Mouse (Mus musculus) embryonic stem cell, embryonic (primary cell): ENCODE results near the gene Cep95.

Source experiments
- CTCF ChIA-PET, 4 experiments: fragments of 300-600 bp in 2 of 4; fragments of 350-600 bp in 2 of 4; sonication (Branson Sonifier 250); formaldehyde crosslinking; loops; one replicate each; lab custom pipeline; 2022; ENCODE audit warnings: inconsistent platforms in 2 of 4; lab: Charles Lee
- POLR2A ChIA-PET, 4 experiments: fragments of 300-600 bp in 2 of 4; fragments of 350-600 bp in 2 of 4; sonication (Branson Sonifier 250); formaldehyde crosslinking; loops; one replicate each; lab custom pipeline; 2022; ENCODE audit warnings: antibody characterized with exemption in 4 of 4, inconsistent platforms in 1 of 4; lab: Charles Lee

Gene Cep95

DNA sequence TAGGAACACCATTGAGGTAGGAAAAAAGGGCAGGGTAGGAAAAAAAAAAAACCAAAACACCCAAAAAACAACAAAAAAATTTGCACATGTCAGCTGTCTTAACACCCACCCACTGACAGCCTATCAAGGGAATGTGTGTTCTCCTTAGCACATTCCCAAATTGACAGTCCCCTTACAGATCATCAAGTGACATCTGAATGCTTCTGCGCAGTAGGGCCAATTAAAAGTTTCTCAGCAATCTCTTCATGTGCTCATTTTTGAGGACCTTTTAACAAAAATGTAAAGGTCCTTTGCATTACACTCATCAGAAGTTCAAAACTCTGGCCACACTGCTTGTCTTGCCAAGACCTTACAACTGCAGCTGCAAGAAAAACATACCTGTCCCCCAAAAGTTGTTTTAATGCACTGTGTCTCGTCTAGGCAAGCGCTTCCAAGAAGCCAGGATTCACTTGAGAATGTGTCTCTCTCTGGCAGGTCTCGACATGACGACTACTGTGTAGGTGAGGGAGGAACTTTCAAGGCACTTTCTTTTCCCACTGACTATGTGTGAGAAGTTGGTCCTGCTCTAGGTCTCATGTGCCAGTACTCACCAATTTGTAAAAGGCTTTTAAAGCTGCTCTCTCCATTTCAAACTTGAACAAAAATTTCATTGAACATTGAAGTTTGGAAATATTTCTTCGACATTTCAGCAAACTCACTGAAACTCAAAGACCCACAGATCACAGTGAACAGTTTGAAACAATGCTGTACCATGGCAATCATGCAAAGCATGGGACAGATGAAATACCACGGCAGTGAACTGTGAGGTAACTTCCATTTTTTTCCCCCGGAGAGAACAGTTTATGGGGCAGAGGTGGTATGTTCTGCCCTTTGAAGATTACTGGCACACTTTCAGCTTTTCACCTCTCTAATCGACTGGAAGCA is 5.9 kb upstream of the Cep95 start:
- ChIA-PET CTCF (no interaction called here), POLR2A (interaction anchor here in 3 of 4 experiments (0.6 to 1.8 kb wide), 12 partner anchors 9 to 282 kb away, joined by 3 to 6 read pairs (median 4); partner anchors contain the start of genes Kpna2 (in 1 of the 3) and Smurf2 (in 1 of the 3))

DNA sequence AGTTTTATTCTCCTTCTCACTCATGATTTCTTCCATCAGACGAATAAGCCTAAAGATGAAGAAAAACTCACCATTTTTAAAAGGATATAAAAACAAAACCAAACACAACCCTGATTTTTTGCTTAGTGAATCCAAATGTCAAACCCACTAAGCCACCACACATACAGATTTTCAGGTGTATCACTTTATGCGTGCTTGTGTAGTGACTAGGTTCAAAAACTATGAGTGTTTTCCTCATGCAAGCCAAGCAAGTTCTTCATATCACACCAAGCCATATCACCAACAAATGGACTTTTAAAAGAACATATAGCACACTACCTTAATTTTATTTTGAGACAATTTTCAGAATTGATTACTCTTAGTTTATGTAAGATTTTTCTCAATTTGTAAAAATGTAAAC is 4.6 kb upstream of the Cep95 start:
- CTCF ChIA-PET: no interaction called here
- POLR2A ChIA-PET: interaction anchor here in 2 of 4 experiments (1.1 to 1.8 kb wide), 5 partner anchors 60 to 284 kb away, joined by 4 to 6 read pairs (median 4); partner anchors contain the start of gene Kpna2 (in 1 of the 2)

- POLR2A ChIA-PET: interaction anchor here in 3 of 4 experiments (1.0 to 9.7 kb wide), 7 partner anchors 8 to 284 kb away, joined by 3 to 193 read pairs (median 21); partner anchors contain the start of gene Polg2 (in 2 of the 3)
- CTCF ChIA-PET: no interaction called here
Observed at GRCm38 (mm10) chr11:106785043-106785442, 4.0 kb upstream of the Cep95 start.

GRCm38 (mm10) chr11:106787131-106788025 is 1.7 kb upstream of the Cep95 start:
- ChIA-PET CTCF (no interaction called here), POLR2A (interaction anchor here (0.6 to 9.7 kb wide), 143 partner anchors 9 to 759 kb away, joined by 3 to 193 read pairs (median 4); partner anchors contain the start of genes Polg2 (in 4 of the 4), Kpna2 (in 3 of the 4), Smurf2 (in 3 of the 4) and Ccdc47 (in 2 of the 4))

DNA sequence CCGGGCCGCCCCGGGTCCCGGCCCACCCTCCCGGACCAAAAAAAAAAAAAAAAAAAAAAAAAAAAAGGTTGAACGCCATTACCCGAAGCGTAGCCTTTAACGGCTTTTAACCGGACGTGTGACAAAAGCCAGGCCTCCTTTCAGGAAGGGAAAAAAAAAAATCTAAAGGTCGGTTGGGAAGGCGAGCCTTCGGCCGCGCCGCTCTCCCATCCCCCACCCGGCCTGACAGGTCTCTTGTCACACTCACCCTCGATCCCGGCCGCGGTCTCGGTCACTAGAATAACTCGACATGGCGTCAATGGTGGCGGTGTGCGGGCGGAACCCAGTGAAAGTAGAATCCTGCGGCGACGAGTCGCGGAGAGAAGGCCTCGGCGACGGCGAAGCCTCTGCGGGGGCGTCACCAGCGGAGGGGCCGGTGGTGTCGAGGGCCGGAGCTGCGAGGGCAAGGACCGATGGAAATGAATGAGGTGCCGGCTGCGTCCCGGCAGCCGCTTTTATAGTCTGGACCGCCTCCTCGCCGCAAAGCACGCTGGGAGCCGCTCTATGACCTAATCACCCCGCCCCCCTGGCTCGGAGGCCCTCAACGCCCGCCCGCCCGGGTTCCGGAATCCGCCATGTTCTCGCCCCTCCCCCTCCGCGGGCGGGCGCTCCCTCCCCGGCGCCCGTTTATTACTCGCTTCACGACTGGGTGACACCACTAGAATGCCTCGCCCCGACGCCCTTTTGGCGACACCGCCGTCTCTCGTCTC is 852 bp upstream of the Cep95 start:
- ChIA-PET POLR2A (interaction anchor here (0.6 to 9.7 kb wide), 213 partner anchors 9 to 758 kb away, joined by 3 to 193 read pairs (median 4); partner anchors contain the start of genes Kpna2 (in 4 of the 4), Polg2 (in 4 of the 4), Ern1 (in 3 of the 4) and Smurf2 (in 3 of the 4)), CTCF (interaction anchor here in 1 of 4 experiments (0.9 kb wide), 1 partner anchor 211 kb away, joined by 4 read pairs; the partner anchor contains the start of gene Kpna2)

DNA sequence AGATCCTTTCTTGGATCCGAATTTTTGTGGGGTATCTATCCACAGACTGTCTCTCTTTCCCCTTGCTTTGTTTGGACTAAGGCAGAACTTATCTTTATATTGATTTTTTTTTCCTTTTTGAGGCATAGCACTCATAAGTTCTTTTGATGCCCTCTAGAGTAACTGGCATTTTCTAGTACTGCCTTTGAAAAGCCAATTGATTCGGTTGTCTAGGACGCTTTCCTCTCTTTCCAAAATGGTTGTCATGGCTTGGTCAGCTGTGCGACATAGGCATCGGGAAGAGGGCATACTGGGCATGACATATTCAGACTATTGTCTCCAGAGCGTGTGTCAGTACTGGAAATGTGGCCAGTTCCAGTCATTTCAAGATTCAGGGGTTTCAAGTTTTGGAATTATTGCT is 597 bp downstream of the Cep95 start:
- CTCF ChIA-PET: interaction anchor here in 1 of 4 experiments (0.9 kb wide), 1 partner anchor 365 kb away, joined by 4 read pairs; no protein-coding TSS in a partner anchor
- POLR2A ChIA-PET: interaction anchor here (0.6 to 9.7 kb wide), 84 partner anchors 9 to 657 kb away, joined by 3 to 193 read pairs (median 5); partner anchors contain the start of genes Kpna2 (in 4 of the 4), Polg2 (in 3 of the 4), Smurf2 (in 3 of the 4) and 1810010H24Rik (in 1 of the 4)

DNA sequence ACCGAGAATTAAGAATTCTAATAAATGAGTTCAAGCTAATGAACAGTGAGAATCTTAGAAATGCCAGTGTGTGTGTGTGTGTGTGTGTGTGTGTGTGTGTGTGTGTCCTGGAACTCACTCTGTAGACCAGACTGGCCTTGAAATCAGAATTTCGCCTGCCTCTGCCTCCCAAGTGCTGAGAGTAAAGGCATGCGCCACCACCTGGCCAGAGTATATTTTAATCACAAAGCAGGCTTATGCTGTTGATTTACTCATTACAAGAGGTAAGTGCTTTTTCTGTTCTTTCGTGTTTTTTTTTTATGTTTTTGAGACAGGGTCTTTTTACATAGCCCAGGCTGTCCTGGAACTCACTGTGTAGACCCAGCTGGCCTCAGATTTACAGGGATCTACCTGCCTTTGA is 4.8 kb downstream of the Cep95 start:
- ChIA-PET POLR2A (interaction anchor here in 2 of 4 experiments (0.6 to 9.7 kb wide), 7 partner anchors 8 to 201 kb away, joined by 3 to 193 read pairs (median 3); partner anchors contain the start of gene Polg2 (in 1 of the 2)), CTCF (interaction anchor here (0.6 to 1.5 kb wide), 6 partner anchors 12 to 627 kb away, joined by 3 to 7 read pairs (median 5); partner anchors contain the start of gene Kpna2 (in 1 of the 4))

DNA sequence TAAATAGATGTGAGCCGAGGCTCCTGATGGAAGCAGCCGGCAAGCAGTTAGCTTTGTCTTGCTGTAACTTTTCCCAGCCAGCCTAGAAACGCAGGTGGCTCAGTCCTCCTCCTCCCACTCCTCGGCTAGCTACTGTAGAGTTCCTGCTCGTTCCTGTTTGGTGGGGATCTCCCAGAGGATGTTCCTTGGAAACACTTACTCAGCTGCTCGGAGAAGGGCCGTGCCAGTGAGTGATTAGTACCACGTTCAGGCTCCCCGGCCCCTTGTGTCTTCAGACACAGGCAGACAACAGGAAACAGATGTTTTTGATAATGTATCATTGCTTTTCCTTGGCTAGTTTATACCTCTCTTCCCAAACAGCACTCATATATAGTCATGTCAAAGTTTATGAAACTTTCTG is 6.6 kb downstream of the Cep95 start:
- POLR2A ChIA-PET: interaction anchor here in 3 of 4 experiments (0.6 to 8.8 kb wide), 15 partner anchors 8 to 295 kb away, joined by 3 to 82 read pairs (median 4); partner anchors contain the start of genes Cep95 (in 1 of the 3), Ddx5 (in 1 of the 3), Kpna2 (in 1 of the 3) and Smurf2 (in 1 of the 3)
- CTCF ChIA-PET: interaction anchor here in 2 of 4 experiments (0.6 to 1.2 kb wide), 4 partner anchors 10 to 227 kb away, joined by 3 to 5 read pairs (median 4); no protein-coding TSS in a partner anchor

GRCm38 (mm10) chr11:106802069-106802627 is 13.1 kb downstream of the Cep95 start:
- ChIA-PET POLR2A (interaction anchor here in 3 of 4 experiments (0.6 to 8.8 kb wide), 11 partner anchors 9 to 55 kb away, joined by 3 to 82 read pairs (median 5); partner anchors contain the start of genes Cep95 (in 3 of the 3), Ddx5 (in 3 of the 3) and Polg2 (in 1 of the 3)), CTCF (interaction anchor here in 1 of 4 experiments (0.6 kb wide), 1 partner anchor 155 kb away, joined by 5 read pairs; no protein-coding TSS in a partner anchor)

- CTCF ChIA-PET: interaction anchor here in 1 of 4 experiments (0.7 kb wide), 1 partner anchor 123 kb away, joined by 8 read pairs; no protein-coding TSS in a partner anchor
- POLR2A ChIA-PET: interaction anchor here (0.5 to 5.9 kb wide), 11 partner anchors 8 to 304 kb away, joined by 3 to 48 read pairs (median 7); partner anchors contain the start of genes Cep95 (in 3 of the 4) and Ddx5 (in 3 of the 4)
Observed at GRCm38 (mm10) chr11:106807442-106807841, 18.4 kb downstream of the Cep95 start.

GRCm38 (mm10) chr11:106812410-106813136 is 23.5 kb downstream of the Cep95 start:
- POLR2A ChIA-PET: interaction anchor here in 2 of 4 experiments (0.7 to 4.4 kb wide), 4 partner anchors 11 to 108 kb away, joined by 3 to 22 read pairs (median 7); partner anchors contain the start of genes Cep95 (in 2 of the 2), Ddx5 (in 2 of the 2) and Smurf2 (in 1 of the 2)
- CTCF ChIA-PET: no interaction called here

- ChIA-PET CTCF (no interaction called here), POLR2A (interaction anchor here in 3 of 4 experiments (0.5 to 4.4 kb wide), 11 partner anchors 9 to 480 kb away, joined by 3 to 22 read pairs (median 3); partner anchors contain the start of genes 1810010H24Rik (in 1 of the 3), Cep95 (in 1 of the 3), Ddx5 (in 1 of the 3) and Polg2 (in 1 of the 3))
Observed at GRCm38 (mm10) chr11:106814601-106815320, 25.7 kb downstream of the Cep95 start.

DNA sequence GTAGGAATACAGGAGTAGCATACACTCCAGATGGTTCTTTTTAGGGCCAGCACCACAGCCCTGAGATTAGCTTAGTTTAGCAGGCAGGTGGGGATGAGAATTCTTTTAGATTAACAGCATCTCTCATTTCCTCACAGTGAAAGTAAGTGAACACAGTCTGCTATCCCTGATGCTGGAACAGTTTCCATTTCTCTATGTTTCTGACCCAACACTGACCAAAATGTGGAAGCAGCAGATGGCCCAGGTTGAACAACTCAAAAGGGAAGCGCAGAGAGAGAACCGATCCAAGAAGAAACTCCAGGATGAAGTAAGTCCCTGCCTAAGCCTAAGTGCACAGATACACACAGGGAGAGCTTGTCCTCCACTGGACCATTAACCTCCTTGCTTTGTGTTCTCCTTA is 26.3 kb downstream of the Cep95 start:
- POLR2A ChIA-PET: interaction anchor here in 3 of 4 experiments (0.5 to 4.4 kb wide), 11 partner anchors 9 to 210 kb away, joined by 3 to 22 read pairs (median 4); partner anchors contain the start of genes 1810010H24Rik (in 1 of the 3), Cep95 (in 1 of the 3), Ddx5 (in 1 of the 3) and Polg2 (in 1 of the 3)

GRCm38 (mm10) chr11:106815761-106816160 is 26.7 kb downstream of the Cep95 start:
- ChIA-PET POLR2A (interaction anchor here in 3 of 4 experiments (0.6 to 4.4 kb wide), 8 partner anchors 10 to 183 kb away, joined by 3 to 22 read pairs (median 3); partner anchors contain the start of genes Cep95 (in 1 of the 3), Ddx5 (in 1 of the 3) and Kpna2 (in 1 of the 3)), CTCF (no interaction called here)

More for the DNA sequence above, 26.3 kb downstream of the Cep95 start:
- CTCF ChIA-PET: no interaction called here
